Mouse (Mus musculus) E14TG2a.4 (cell line): ENCODE results near the gene Gsto1.

ENCODE experiments used
- CTCF ChIP-seq: conservative IDR thresholded peaks from 2 replicates; pipeline ENCODE4 v1.5.1; 2014; ENCODE audit warnings: low read length
- NANOG ChIP-seq: IDR thresholded peaks from 2 replicates; pipeline ENCODE4 v1.6.1; 2014; ENCODE audit warnings: borderline replicate concordance, low read length, mixed read lengths
- POU5F1 ChIP-seq: IDR thresholded peaks from 2 replicates; pipeline ENCODE4 v1.6.1; 2014; ENCODE audit warnings: low read length, borderline replicate concordance

GRCm38 (mm10) chr19:47913344-47913743 lies 58.6 kb downstream of the Gsto1 start:
- TF ChIP-seq CTCF: no peak
- no peak for TF ChIP-seq POU5F1
- no peak for TF ChIP-seq NANOG
